Mouse (Mus musculus) macrophage (primary cell): ENCODE data around the gene Zfp507. TPM values are rescaled to one million over a fixed set of nuclear protein-coding genes. Genes with fewer than 3 reads are reported as not detected.

Source experiments
- H3K27ac ChIP-seq: fragments of 350-480 bp; formaldehyde crosslinking; 2 replicates; pipeline ENCODE4 v1.9.0; 2021
- H3K36me3 ChIP-seq: fragments of 350-480 bp; formaldehyde crosslinking; 2 replicates; pipeline ENCODE4 v1.9.0; 2021; ENCODE audit errors: inconsistent target
- H3K4me3 ChIP-seq: fragments of 350-480 bp; formaldehyde crosslinking; 2 replicates; pipeline ENCODE4 v1.9.0; 2021; ENCODE audit errors: inconsistent target
- H3K79me2 ChIP-seq: fragments of 350-480 bp; formaldehyde crosslinking; 2 replicates; pipeline ENCODE4 v1.9.0; 2021; ENCODE audit errors: inconsistent target
- WGBS: methylation state at CpG from one replicate; pipeline ENCODE4 v1.1.7; 2026; ENCODE audit warnings: inconsistent platforms; ENCODE audit not compliant: missing documents; 5-methylcytosine and 5-hydroxymethylcytosine counted together
- polyA plus RNA-seq: library from polyadenylated mRNA; stranded (reverse); fragments of 250-400 nt; gene quantifications from 3 replicates; pipeline ENCODE4 v1.2.4, GENCODE M21; 2018; ENCODE audit warnings: inconsistent platforms

Zfp507 gene
- polyA plus RNA-seq, 1 experiment from 2014 or later: 0.16 TPM

DNA sequence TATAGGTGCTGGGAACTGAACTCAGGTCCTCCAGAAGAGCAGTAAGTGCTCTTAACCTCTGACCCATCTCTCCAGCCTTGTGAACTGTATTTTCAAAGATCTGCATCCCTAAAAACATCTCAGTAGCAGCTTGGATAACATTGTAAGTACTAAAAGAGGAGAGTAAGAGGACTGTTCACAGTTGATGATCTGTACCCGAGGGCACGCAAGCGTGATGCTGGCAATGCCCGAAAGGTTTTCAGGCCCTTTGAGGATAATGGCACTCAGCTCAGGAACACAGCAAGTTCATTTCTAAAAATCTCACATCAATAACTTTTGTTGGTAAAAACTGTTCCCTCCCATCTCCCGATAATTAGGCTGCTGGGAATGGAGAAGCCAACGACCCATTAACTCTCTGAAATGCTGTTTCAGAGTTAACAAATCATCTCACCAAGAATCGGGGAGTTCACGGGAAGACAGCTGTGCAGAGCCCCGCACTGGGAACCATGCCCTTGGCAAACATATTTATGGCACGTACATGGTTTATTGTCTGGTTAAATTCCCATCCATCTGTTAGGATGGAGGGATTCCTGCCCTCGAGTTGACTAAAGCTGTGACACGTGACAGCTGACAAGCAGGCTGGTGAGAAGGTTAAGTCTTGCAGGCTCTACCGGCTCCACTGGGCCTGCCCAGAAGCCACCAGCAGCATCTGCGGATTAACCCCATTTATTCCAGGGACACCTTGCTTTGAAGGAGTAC is 69.3 kb downstream of the Zfp507 start:
- H3K79me2 ChIP-seq: no peaks in the 10 kb centered on the region
- H3K27ac ChIP-seq: no peak overlapping the region
- 87% methylated on average over 13 of the region's 14 CpGs for WGBS
- no peak overlapping the region for H3K4me3 ChIP-seq
- no peaks in the 10 kb centered on the region for H3K36me3 ChIP-seq

DNA sequence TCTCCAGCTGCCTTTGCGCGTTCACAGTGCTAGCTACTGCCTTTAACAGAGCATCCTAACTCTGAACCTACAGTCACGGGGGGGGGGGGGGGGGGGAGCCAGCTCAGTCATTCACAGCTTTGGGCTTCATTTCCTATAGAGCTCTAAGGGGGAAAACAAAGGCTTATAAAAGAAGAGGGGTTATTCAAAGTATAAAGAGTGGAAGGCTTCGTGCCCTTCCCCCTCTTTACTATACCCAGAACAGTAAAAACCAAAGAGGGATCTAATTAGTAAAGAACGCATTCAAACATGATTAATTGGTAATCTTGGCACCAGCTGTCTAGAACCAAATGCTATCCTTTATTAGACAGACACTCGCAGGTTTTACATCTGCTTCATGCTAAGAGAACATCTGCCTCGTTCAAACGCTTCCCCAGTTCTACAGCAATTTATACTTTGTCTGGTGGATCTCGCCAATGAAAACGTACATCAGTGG is 70.2 kb downstream of the Zfp507 start:
- no peaks in the 10 kb centered on the region for H3K36me3 ChIP-seq
- H3K79me2 ChIP-seq: no peaks in the 10 kb centered on the region
- WGBS: 94% methylated on average over 10 of the region's 10 CpGs
- no peak overlapping the region for H3K4me3 ChIP-seq
- H3K27ac ChIP-seq: no peak overlapping the region

DNA sequence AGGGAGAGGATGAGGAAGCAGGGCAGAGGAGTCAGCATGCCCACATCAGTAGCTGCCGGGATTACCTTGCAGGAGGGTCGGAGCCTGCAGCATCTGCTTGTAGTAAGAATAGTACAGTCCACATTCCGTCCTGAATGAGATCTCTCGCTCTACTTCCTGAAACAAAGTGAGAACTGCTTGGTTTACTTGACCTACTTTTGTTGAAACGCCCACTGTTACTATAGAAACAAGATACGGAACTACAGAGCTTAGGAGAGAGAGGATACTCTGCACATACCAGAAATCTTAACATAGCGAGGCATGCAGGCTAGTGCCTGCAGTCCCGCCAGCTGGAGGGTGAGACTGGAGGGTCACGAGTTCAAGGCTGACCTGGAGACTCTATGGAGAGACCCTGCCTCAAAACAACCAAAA is 73.2 kb downstream of the Zfp507 start:
- WGBS: 51% methylated on average over 9 of the region's 9 CpGs

DNA sequence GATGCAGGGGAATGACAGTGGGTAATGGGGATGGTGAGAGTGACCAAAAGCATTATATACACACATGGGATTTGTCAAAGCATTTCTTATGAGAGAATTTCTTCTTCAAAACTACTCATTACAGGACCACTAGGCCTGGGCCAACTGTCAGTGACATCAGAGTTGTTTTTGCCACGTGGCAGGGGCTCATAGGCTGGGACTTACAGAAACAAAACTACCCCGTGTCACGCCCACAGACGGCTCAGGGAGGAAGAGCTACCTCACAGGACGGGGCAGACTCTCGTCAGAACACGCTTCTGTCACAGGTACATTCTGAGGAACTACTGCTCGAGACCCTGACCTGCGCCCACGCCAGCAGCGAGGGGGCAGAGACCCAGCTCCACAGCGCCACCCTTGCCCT is 74.4 kb downstream of the Zfp507 start:
- Histone ChIP-seq H3K4me3 (no peak overlapping the region), H3K79me2 (no peaks in the 10 kb centered on the region), H3K27ac (no peak overlapping the region), H3K36me3 (no peaks in the 10 kb centered on the region)
- 97% methylated on average over 12 of the region's 12 CpGs for whole genome bisulfite sequencing

More for the DNA sequence above, 73.2 kb downstream of the Zfp507 start:
- Histone ChIP-seq H3K27ac (no peak overlapping the region), H3K36me3 (no peaks in the 10 kb centered on the region), H3K4me3 (no peak overlapping the region), H3K79me2 (no peaks in the 10 kb centered on the region)

DNA sequence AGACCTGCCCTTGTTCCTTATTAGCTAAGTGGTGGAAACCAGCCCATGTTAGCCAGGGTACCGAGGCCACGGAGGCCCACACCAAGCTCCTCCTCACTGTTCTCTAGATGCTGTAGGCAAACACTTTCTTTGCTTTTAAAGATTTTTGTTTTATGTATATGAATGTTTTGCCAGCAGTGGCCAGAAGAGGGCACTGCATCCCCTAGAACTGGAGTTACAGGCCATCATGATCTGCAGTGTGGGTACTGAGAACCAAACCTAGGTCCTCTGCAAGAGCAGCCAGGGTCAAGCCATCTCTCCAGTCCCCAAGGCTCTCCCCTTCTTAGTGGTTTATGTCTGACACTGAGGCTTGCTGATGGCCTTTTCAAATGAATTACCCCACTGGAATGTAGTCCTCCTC is 79.8 kb downstream of the Zfp507 start:
- Histone ChIP-seq H3K79me2 (no peaks in the 10 kb centered on the region), H3K36me3 (no peaks in the 10 kb centered on the region), H3K4me3 (no peak overlapping the region), H3K27ac (no peak overlapping the region)
- 100% methylated on average over 1 of the region's 2 CpGs for WGBS

Other genes starting within 250 kb of the Zfp507 start
- 23.5 to 38.0 TPM (median 30.5 TPM) in 3 replicates for gene Nudt19, start 246.7 kb downstream of the Zfp507 start, polyA plus RNA-seq
- 0.01 TPM in 1 of 3 replicates, not detected in the others for gene Rgs9bp, start 217.4 kb downstream of the Zfp507 start, polyA plus RNA-seq
- 12.4 to 15.4 TPM (median 15.2 TPM) in 3 replicates for gene Ankrd27, start 216.8 kb downstream of the Zfp507 start, polyA plus RNA-seq
- gene Pdcd5, start 155.5 kb downstream of the Zfp507 start, polyA plus RNA-seq: 78.5 to 143 TPM (median 121 TPM) in 3 replicates
- 0.16 to 0.46 TPM (median 0.42 TPM) in 3 replicates for gene Dpy19l3, start 48.5 kb downstream of the Zfp507 start, polyA plus RNA-seq